Mouse (Mus musculus) limb, embryonic 14.5 days (tissue): ENCODE data around the gene Rbm7. TPM values are rescaled to one million over a fixed set of nuclear protein-coding genes. Genes with fewer than 3 reads are reported as not detected.
"Not testable (repeated sequence)": the region's sequence is repeated elsewhere in the genome, so short reads cannot be mapped to it uniquely, and the experiment has no call there.

Source experiments
- ATAC-seq: fragments of 200-750 bp; cut with Nextera tagmentation; 2 replicates; pipeline ENCODE4 v1.8.0; 2017; ENCODE audit warnings: low read depth, moderate number of reproducible peaks, moderate TSS enrichment; ENCODE audit not compliant: low FRiP score
- DNase-seq: peaks from one replicate; pipeline ENCODE4 v3.0.0-alpha.2; 2015; ENCODE audit warnings: low spot score
- H3K27ac ChIP-seq: fragments of 300-500 bp; sonication (generic); replicated peaks from 2 replicates; pipeline ENCODE4 v1.5.1; 2014; ENCODE audit warnings: low read depth, mild to moderate bottlenecking, low read length, moderate library complexity, mixed read lengths
- H3K27me3 ChIP-seq: fragments of 300-500 bp; sonication (generic); 2 replicates; pipeline ENCODE4 v1.6.1; 2014; ENCODE audit warnings: low read length, mixed read lengths; ENCODE audit not compliant: control insufficient read depth, insufficient read depth
- H3K36me3 ChIP-seq: fragments of 300-500 bp; sonication (generic); 2 replicates; pipeline ENCODE4 v1.6.1; 2014; ENCODE audit warnings: mild to moderate bottlenecking, low read length, moderate library complexity, mixed read lengths; ENCODE audit not compliant: control insufficient read depth, insufficient read depth
- H3K4me1 ChIP-seq: fragments of 300-500 bp; sonication (generic); 2 replicates; pipeline ENCODE4 v1.6.1; 2014; ENCODE audit warnings: antibody characterized with exemption, low read length, mixed read lengths; ENCODE audit not compliant: control insufficient read depth, insufficient read depth
- H3K4me2 ChIP-seq: fragments of 300-500 bp; sonication (generic); replicated peaks from 2 replicates; pipeline ENCODE4 v1.6.1; 2014; ENCODE audit warnings: low read depth, mild to moderate bottlenecking, low read length, moderate library complexity; ENCODE audit not compliant: severe bottlenecking
- H3K4me3 ChIP-seq: fragments of 300-500 bp; sonication (generic); replicated peaks from 2 replicates; pipeline ENCODE4 v1.5.1; 2014; ENCODE audit warnings: low read length
- H3K9ac ChIP-seq: fragments of 300-500 bp; sonication (generic); 2 replicates; pipeline ENCODE4 v1.6.1; 2014; ENCODE audit warnings: mild to moderate bottlenecking, low read depth, low read length, moderate library complexity; ENCODE audit not compliant: severe bottlenecking
- H3K9me3 ChIP-seq: fragments of 300-500 bp; sonication (generic); 2 replicates; pipeline ENCODE4 v1.6.1; 2016; ENCODE audit warnings: low read length; ENCODE audit not compliant: control insufficient read depth
- POLR2A ChIP-seq: fragments of 200-500 bp; IDR thresholded peaks from 2 replicates; pipeline ENCODE4 v1.8.0; 2012; ENCODE audit warnings: inconsistent platforms, mild to moderate bottlenecking, moderate library complexity, borderline replicate concordance; ENCODE audit not compliant: insufficient read depth, insufficient read length; ENCODE audit errors: extremely low read depth
- WGBS: fragments of 180-500 bp; shearing (Covaris S2); extraction: QIAGEN DNeasy Blood & Tissue Kit; methylation state at CpG from one replicate; pipeline ENCODE4 v1.1.7; 2014; 5-methylcytosine and 5-hydroxymethylcytosine counted together
- polyA plus RNA-seq, 2 experiments: library from polyadenylated mRNA; depleted of rRNA in 1 of 2; stranded (reverse) in 1 of 2; unstranded in 1 of 2; fragments of >200 nt; fragmentation: Nextera tagmentation in 1 of 2; extraction: Ambion mirVana in 1 of 2; gene quantifications; 2 replicates each; pipeline versions ENCODE4 v1.2.1 to v1.2.3; 2012 to 2014

The Rbm7 gene
- polyA plus RNA-seq, 2 experiments, result 54.7 to 122 TPM

DNA sequence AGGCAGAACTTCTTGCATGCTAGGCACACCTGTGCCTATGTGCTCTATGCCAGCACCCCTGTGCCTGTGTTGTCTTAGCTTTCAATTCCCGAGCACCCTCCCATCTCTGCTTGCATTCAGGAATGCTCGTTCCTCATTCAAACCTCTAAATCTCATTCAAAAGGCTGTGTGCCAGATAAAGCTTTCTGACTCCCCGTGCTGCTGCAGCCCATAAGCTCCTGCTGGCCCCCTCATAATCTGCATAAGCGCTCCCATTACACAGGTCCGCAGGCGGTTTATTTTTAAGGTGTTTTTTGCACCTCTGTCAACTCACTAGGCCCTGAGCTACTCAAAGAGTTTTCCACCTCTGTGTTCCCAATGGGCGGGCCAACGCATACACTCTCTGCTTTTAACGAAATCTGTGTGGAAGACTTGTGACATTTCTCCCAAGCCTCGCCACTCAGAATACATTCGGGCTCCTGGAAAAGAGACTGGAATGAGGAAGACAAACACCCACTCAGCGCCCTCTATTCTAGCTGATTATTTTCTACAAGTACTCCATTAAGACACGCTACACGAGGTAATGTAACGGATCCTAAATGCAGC lies 22.6 kb downstream of the Rbm7 start:
- no peak for TF ChIP-seq POLR2A
- no peak overlapping the region for H3K4me2 ChIP-seq
- H3K4me1 ChIP-seq, result no peaks in the 10 kb centered on the region
- no peak overlapping the region for H3K4me3 ChIP-seq
- ATAC-seq (no peak), DNase-seq (no peak)
- no peak overlapping the region for H3K27ac ChIP-seq
- no peak overlapping the region for H3K9ac ChIP-seq
- H3K36me3 ChIP-seq, result peaks cover 57% of the 10 kb centered on the region
- no peaks in the 10 kb centered on the region for H3K27me3 ChIP-seq
- WGBS, result 91% methylated on average over 15 of the region's 15 CpGs
- H3K9me3 ChIP-seq, result no peaks in the 10 kb centered on the region

DNA sequence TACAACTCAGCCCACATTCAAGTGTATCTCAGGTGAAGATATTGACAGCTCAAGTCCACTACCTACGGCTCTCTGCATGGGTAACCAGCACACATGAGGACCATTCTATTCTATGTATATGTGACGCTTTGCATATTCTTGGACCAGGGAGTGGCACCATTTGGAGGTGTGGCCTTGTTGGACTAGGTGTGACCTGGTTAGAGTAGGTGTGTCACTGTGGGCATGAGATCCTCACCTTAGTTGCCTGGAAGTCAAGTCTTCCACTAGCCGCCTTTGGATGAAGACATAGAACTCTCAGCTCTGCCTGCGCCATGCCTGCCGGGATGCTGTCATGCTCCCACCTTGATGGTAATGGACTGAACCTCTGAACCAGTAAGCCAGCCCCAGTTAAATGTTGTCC lies 27.6 kb downstream of the Rbm7 start:
- H3K36me3 ChIP-seq, result peaks cover 40% of the 10 kb centered on the region
- ATAC-seq, H3K9me3 ChIP-seq, DNase-seq, H3K27me3 ChIP-seq, H3K9ac ChIP-seq, H3K4me1 ChIP-seq, H3K4me2 ChIP-seq, H3K27ac ChIP-seq, H3K4me3 ChIP-seq: not testable (repeated sequence)
- WGBS, result 98% methylated on average over 5 of the region's 5 CpGs

DNA sequence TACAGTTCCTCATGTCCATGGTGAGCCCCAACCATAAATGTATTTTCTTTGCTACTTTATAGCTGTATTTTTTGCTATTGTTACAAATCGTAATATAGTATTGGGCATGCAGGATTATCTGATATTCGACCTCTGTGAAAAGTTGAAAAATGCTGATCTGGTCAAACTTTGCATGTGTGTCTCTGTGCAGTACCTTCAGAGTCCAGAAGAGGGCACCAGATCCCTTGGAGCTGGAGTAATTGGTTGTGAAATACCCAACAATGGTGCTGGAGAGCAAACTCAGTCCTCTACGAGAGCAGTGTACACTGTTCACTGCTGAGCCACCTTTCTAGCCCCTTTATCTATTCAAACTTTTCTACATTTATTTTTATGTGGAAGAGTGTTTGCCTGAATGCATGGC lies 28.3 kb downstream of the Rbm7 start:
- WGBS, result 65% methylated on average over 3 of the region's 3 CpGs
- ATAC-seq, result no peak

DNA sequence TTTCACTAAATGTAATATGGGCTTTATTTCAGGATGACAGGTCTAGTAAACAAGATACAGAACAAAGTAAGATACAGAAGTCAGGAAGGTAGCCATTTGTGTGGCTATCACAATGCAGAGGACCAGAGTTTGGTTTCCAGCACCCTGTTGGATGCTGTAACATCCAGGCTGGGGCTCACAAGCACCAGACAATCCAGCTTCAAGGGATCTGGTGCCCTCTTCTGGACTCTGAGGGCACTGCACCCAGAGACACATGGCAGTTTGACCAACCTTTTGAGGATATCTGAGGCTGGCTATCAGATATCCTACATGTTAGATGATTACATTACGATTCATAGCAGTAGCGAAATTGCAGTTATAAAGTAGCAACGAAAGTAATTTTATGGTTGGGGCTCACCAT lies 29.4 kb downstream of the Rbm7 start:
- WGBS, result 97% methylated on average over 3 of the region's 3 CpGs
- ATAC-seq (no peak), DNase-seq (no peak)
- Histone ChIP-seq H3K27me3 (no peaks in the 10 kb centered on the region), H3K27ac (no peak overlapping the region), H3K4me2 (no peak overlapping the region), H3K36me3 (peaks cover 31% of the 10 kb centered on the region), H3K9ac (no peak overlapping the region), H3K4me3 (no peak overlapping the region), H3K4me1 (no peaks in the 10 kb centered on the region), H3K9me3 (peaks cover 4% of the 10 kb centered on the region)
- no peak for TF ChIP-seq POLR2A

More for the DNA sequence above, 28.3 kb downstream of the Rbm7 start:
- Histone ChIP-seq H3K4me3 (no peak overlapping the region), H3K27ac (no peak overlapping the region), H3K4me2 (no peak overlapping the region), H3K9me3 (peaks cover 4% of the 10 kb centered on the region), H3K4me1 (no peaks in the 10 kb centered on the region), H3K27me3 (no peaks in the 10 kb centered on the region), H3K9ac (no peak overlapping the region), H3K36me3 (peaks cover 40% of the 10 kb centered on the region)
- DNase-seq, result peak; percentile 5
- TF ChIP-seq POLR2A, result no peak

DNA sequence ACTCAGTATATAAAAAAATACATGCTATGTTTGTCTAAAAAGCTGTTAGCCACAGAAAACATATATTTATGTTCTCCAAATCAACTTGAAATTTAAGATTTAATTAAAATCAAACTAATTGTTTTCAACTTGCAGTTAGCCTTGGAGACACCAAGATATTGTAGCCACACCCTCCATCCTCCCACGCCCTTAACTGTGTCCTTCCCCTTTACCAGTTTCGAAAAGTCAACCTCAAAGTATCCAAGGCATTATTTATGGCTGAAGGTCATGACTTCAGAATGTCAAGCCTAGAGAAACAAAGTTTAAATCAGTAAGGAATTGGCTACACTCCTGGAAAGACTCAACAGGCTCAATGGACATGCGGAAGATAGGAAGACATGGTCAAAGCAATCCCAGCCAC lies 33.6 kb downstream of the Rbm7 start:
- DNase-seq (no peak), ATAC-seq (no peak)
- Histone ChIP-seq H3K27ac (no peak overlapping the region), H3K27me3 (no peaks in the 10 kb centered on the region), H3K9ac (no peak overlapping the region), H3K9me3 (peaks cover 4% of the 10 kb centered on the region), H3K4me1 (no peaks in the 10 kb centered on the region), H3K36me3 (0 out of 2 replicates have a peak, but pooled peaks cover 3% of the 10 kb centered on the region), H3K4me3 (no peak overlapping the region), H3K4me2 (no peak overlapping the region)
- WGBS, result 93% methylated on average over 3 of the region's 3 CpGs
- TF ChIP-seq POLR2A, result no peak

DNA sequence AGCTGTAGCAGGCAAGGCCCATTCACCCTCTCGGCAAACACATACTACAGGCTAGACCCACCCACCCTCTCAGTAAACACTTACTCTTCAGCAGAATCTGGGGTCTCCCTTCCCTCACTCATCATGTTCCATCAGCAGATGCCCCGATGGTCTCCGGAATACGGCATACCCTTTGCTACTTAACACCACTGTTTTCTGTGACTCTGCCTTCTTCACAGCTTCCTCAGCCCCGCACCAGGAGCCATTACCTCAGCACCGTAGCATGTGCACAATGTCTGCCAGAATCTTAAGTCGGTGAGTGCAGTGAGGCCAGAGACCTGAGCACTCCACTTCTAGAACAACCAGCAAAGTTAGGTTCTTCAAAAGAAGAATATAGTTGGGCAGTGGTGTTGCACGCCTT lies 34.4 kb downstream of the Rbm7 start:
- Histone ChIP-seq H3K27me3 (no peaks in the 10 kb centered on the region), H3K36me3 (no peaks in the 10 kb centered on the region), H3K27ac (no peak overlapping the region), H3K9ac (no peak overlapping the region), H3K9me3 (peaks cover 4% of the 10 kb centered on the region), H3K4me1 (no peaks in the 10 kb centered on the region), H3K4me2 (no peak overlapping the region), H3K4me3 (no peak overlapping the region)
- DNase-seq, result no peak
- TF ChIP-seq POLR2A, result no peak
- no peak for ATAC-seq
- WGBS, result 89% methylated on average over 8 of the region's 8 CpGs
